Mouse (Mus musculus) urinary bladder, adult 18-20 months (tissue): ENCODE measurements around the gene Tulp2.
A peak's percentile ranks its signal among the peaks of the same experiment; 100 is the strongest.

Experiments
- DNase-seq, 2 experiments: peaks; one replicate each; pipeline ENCODE4 v3.0.0; 2022; ENCODE audit warnings: low spot score in 2 of 2, mixed read lengths in 2 of 2

Tulp2 gene

GRCm38 (mm10) chr7:45481374-45481927 is at the start of gene Tulp2:
Gene Tulp2, plus strand, starts transcription at chr7:45481877.
- peak in 1 of 2 experiments; percentile 41 for DNase-seq

- DNase-seq: no peak
These were observed 47.9 kb upstream of the Tulp2 start for GRCm38 (mm10) chr7:45433835-45434202.

- DNase-seq: peak; percentile 99 to 100
These were observed 47.3 kb upstream of the Tulp2 start, which contains the start of gene Gys1 for GRCm38 (mm10) chr7:45434203-45435015. Gene Gys1, plus strand, starts transcription at chr7:45434844.

- DNase-seq: no peak
These were observed 46.6 kb upstream of the Tulp2 start for GRCm38 (mm10) chr7:45435038-45435437.

- no peak for DNase-seq
These were observed 45.2 kb upstream of the Tulp2 start for GRCm38 (mm10) chr7:45436444-45436843.

GRCm38 (mm10) chr7:45437046-45437445 is 44.6 kb upstream of the Tulp2 start:
- DNase-seq: no peak

GRCm38 (mm10) chr7:45437521-45438276 is 44.0 kb upstream of the Tulp2 start, which contains the start of gene Ruvbl2:
Gene Ruvbl2, minus strand, starts transcription at chr7:45438096.
- no peak for DNase-seq

GRCm38 (mm10) chr7:45443526-45444420 is 37.9 kb upstream of the Tulp2 start:
- DNase-seq: no peak

GRCm38 (mm10) chr7:45446589-45446988 is 35.1 kb upstream of the Tulp2 start:
- no peak for DNase-seq

GRCm38 (mm10) chr7:45447325-45447990 is 34.2 kb upstream of the Tulp2 start:
- no peak for DNase-seq

- DNase-seq: no peak
These were observed 31.7 kb upstream of the Tulp2 start for GRCm38 (mm10) chr7:45449974-45450373.

GRCm38 (mm10) chr7:45451344-45451982 is 30.2 kb upstream of the Tulp2 start:
- peak; percentile 56 to 61 for DNase-seq

- no peak for DNase-seq
These were observed 26.7 kb upstream of the Tulp2 start for GRCm38 (mm10) chr7:45454971-45455370.

- no peak for DNase-seq
These were observed 25.6 kb upstream of the Tulp2 start for GRCm38 (mm10) chr7:45455932-45456696.

GRCm38 (mm10) chr7:45456721-45457203 is 24.9 kb upstream of the Tulp2 start:
- no peak for DNase-seq

GRCm38 (mm10) chr7:45457204-45458060 is 24.2 kb upstream of the Tulp2 start:
- DNase-seq: no peak

- DNase-seq: peak; percentile 48 to 57
These were observed 22.7 kb upstream of the Tulp2 start for GRCm38 (mm10) chr7:45458748-45459563.
